Mouse (Mus musculus): Measurements from ENCODE around the gene Phf1. TPM values are rescaled to one million over a fixed set of nuclear protein-coding genes. Genes with fewer than 3 reads are reported as not detected.

Gene Phf1
- polyA plus RNA-seq, 1 experiment = 7.8 TPM

GRCm38 (mm10) chr17:26979426-26979825, 46.6 kb downstream of the Phf1 start:
- H3K27ac ChIP-seq (ENCODE audit: insufficient read depth, low read length) = no peak overlapping the region
- H3K9me3 ChIP-seq (replicated peaks; ENCODE audit: control insufficient read depth, insufficient read depth, low read length, poor library complexity, severe bottlenecking) = no peaks in the 10 kb centered on the region
- peaks cover 17% of the 10 kb centered on the region for H3K36me3 ChIP-seq (ENCODE audit: control insufficient read depth, insufficient read depth, low read length, poor library complexity, severe bottlenecking)
- H3K27me3 ChIP-seq (ENCODE audit: control insufficient read depth, insufficient read depth, low read length, poor library complexity, severe bottlenecking) = no peaks in the 10 kb centered on the region
- no peak overlapping the region for H3K9ac ChIP-seq (ENCODE audit: low read depth, poor library complexity, severe bottlenecking)
- no peak overlapping the region for H3K4me3 ChIP-seq (ENCODE audit: low read depth, low read length)
- no peaks in the 10 kb centered on the region for H3K4me1 ChIP-seq (ENCODE audit: control insufficient read depth, insufficient read depth, low read length)
- TF ChIP-seq POLR2A (IDR thresholded peaks at IDR 0.05; ENCODE audit: insufficient read depth, low read length) (no peak), EP300 (IDR thresholded peaks at IDR 0.05; ENCODE audit: insufficient read depth, low read depth, low read length) (no peak), CTCF (IDR thresholded peaks at IDR 0.05; ENCODE audit: low read depth, low read length) (no peak)

- Histone ChIP-seq H3K4me1 (ENCODE audit: control insufficient read depth, insufficient read depth, low read length) (no peaks in the 10 kb centered on the region), H3K36me3 (ENCODE audit: control insufficient read depth, insufficient read depth, low read length, poor library complexity, severe bottlenecking) (peaks cover 7% of the 10 kb centered on the region; the same call in 1 of the 2 replicates), H3K9me3 (replicated peaks; ENCODE audit: control insufficient read depth, insufficient read depth, low read length, poor library complexity, severe bottlenecking) (no peaks in the 10 kb centered on the region), H3K27me3 (ENCODE audit: control insufficient read depth, insufficient read depth, low read length, poor library complexity, severe bottlenecking) (no peaks in the 10 kb centered on the region), H3K27ac (ENCODE audit: insufficient read depth, low read length) (no peak overlapping the region), H3K4me3 (ENCODE audit: low read depth, low read length) (no peak overlapping the region), H3K9ac (ENCODE audit: low read depth, poor library complexity, severe bottlenecking) (no peak overlapping the region)
- TF ChIP-seq POLR2A (IDR thresholded peaks at IDR 0.05; ENCODE audit: insufficient read depth, low read length) (no peak), EP300 (IDR thresholded peaks at IDR 0.05; ENCODE audit: insufficient read depth, low read depth, low read length) (no peak), CTCF (IDR thresholded peaks at IDR 0.05; ENCODE audit: low read depth, low read length) (no peak)
These were observed 48.2 kb downstream of the Phf1 start for GRCm38 (mm10) chr17:26981050-26981449.

GRCm38 (mm10) chr17:26983382-26983781, 50.5 kb downstream of the Phf1 start:
- Histone ChIP-seq H3K4me3 (ENCODE audit: low read depth, low read length) (no peak overlapping the region), H3K27me3 (ENCODE audit: control insufficient read depth, insufficient read depth, low read length, poor library complexity, severe bottlenecking) (no peaks in the 10 kb centered on the region), H3K27ac (ENCODE audit: insufficient read depth, low read length) (no peak overlapping the region), H3K4me1 (ENCODE audit: control insufficient read depth, insufficient read depth, low read length) (no peaks in the 10 kb centered on the region), H3K36me3 (ENCODE audit: control insufficient read depth, insufficient read depth, low read length, poor library complexity, severe bottlenecking) (no peaks in the 10 kb centered on the region), H3K9ac (ENCODE audit: low read depth, poor library complexity, severe bottlenecking) (no peak overlapping the region), H3K9me3 (replicated peaks; ENCODE audit: control insufficient read depth, insufficient read depth, low read length, poor library complexity, severe bottlenecking) (no peaks in the 10 kb centered on the region)
- TF ChIP-seq POLR2A (IDR thresholded peaks at IDR 0.05; ENCODE audit: insufficient read depth, low read length) (no peak), CTCF (IDR thresholded peaks at IDR 0.05; ENCODE audit: low read depth, low read length) (no peak), EP300 (IDR thresholded peaks at IDR 0.05; ENCODE audit: insufficient read depth, low read depth, low read length) (no peak)

- TF ChIP-seq CTCF (IDR thresholded peaks at IDR 0.05; ENCODE audit: low read depth, low read length) = no peak
- no peak for TF ChIP-seq POLR2A (IDR thresholded peaks at IDR 0.05; ENCODE audit: insufficient read depth, low read length)
- no peak for TF ChIP-seq EP300 (IDR thresholded peaks at IDR 0.05; ENCODE audit: insufficient read depth, low read depth, low read length)
These were observed 52.8 kb downstream of the Phf1 start for GRCm38 (mm10) chr17:26985503-26986179.

More at GRCm38 (mm10) chr17:26985503-26986179, 52.8 kb downstream of the Phf1 start:
- no peak overlapping the region for H3K27ac ChIP-seq (ENCODE audit: insufficient read depth, low read length)
- no peaks in the 10 kb centered on the region for H3K27me3 ChIP-seq (ENCODE audit: control insufficient read depth, insufficient read depth, low read length, poor library complexity, severe bottlenecking)
- H3K4me1 ChIP-seq (ENCODE audit: control insufficient read depth, insufficient read depth, low read length) = no peaks in the 10 kb centered on the region
- no peak overlapping the region for H3K9ac ChIP-seq (ENCODE audit: low read depth, poor library complexity, severe bottlenecking)
- no peaks in the 10 kb centered on the region for H3K36me3 ChIP-seq (ENCODE audit: control insufficient read depth, insufficient read depth, low read length, poor library complexity, severe bottlenecking)
- H3K4me3 ChIP-seq (ENCODE audit: low read depth, low read length) = no peak overlapping the region
- no peaks in the 10 kb centered on the region for H3K9me3 ChIP-seq (replicated peaks; ENCODE audit: control insufficient read depth, insufficient read depth, low read length, poor library complexity, severe bottlenecking)

Other genes starting within 250 kb of the Phf1 start
- gene Crebrf, start 217.4 kb upstream of the Phf1 start, polyA plus RNA-seq (2011; ENCODE audit: insufficient read depth, insufficient read length, low read depth, missing spikeins) = 18.6 and 21.4 TPM in 2 replicates
- 28.9 and 29.4 TPM in 2 replicates for gene Bnip1, start 152.0 kb upstream of the Phf1 start, polyA plus RNA-seq (2011; ENCODE audit: insufficient read depth, insufficient read length, low read depth, missing spikeins)
- not detected in 2 replicates for gene Nkx2-5, start 88.0 kb upstream of the Phf1 start, polyA plus RNA-seq (2011; ENCODE audit: insufficient read depth, insufficient read length, low read depth, missing spikeins)
- 43.0 and 43.2 TPM in 2 replicates for gene Kifc5b, start 16.0 kb upstream of the Phf1 start, polyA plus RNA-seq (2011; ENCODE audit: insufficient read depth, insufficient read length, low read depth, missing spikeins)
- gene Cuta, start 6.5 kb downstream of the Phf1 start, polyA plus RNA-seq (2011; ENCODE audit: insufficient read depth, insufficient read length, low read depth, missing spikeins) = 58.9 and 63.0 TPM in 2 replicates
- 23.5 and 24.5 TPM in 2 replicates for gene Syngap1, start 8.2 kb downstream of the Phf1 start, polyA plus RNA-seq (2011; ENCODE audit: insufficient read depth, insufficient read length, low read depth, missing spikeins)
- gene Zbtb9, start 40.1 kb downstream of the Phf1 start, polyA plus RNA-seq (2011; ENCODE audit: insufficient read depth, insufficient read length, low read depth, missing spikeins) = 11.0 and 12.4 TPM in 2 replicates
- 66.6 and 78.1 TPM in 2 replicates for gene Bak1, start 96.0 kb downstream of the Phf1 start, polyA plus RNA-seq (2011; ENCODE audit: insufficient read depth, insufficient read length, low read depth, missing spikeins)
- 17.2 and 21.9 TPM in 2 replicates for gene Itpr3, start 124.3 kb downstream of the Phf1 start, polyA plus RNA-seq (2011; ENCODE audit: insufficient read depth, insufficient read length, low read depth, missing spikeins)
- 138 and 155 TPM in 2 replicates for gene Uqcc2, start 200.9 kb downstream of the Phf1 start, polyA plus RNA-seq (2011; ENCODE audit: insufficient read depth, insufficient read length, low read depth, missing spikeins)
- gene Ip6k3, start 234.7 kb downstream of the Phf1 start, polyA plus RNA-seq (2011; ENCODE audit: insufficient read depth, insufficient read length, low read depth, missing spikeins) = not detected in 2 replicates